Mouse (Mus musculus): ENCODE results near the gene Foxp4.

The Foxp4 gene

GRCm38 (mm10) chr17:47897956-47898752 is 26.3 kb downstream of the Foxp4 start:
- no peak for DNase-seq (ENCODE audit: low spot score)

DNA sequence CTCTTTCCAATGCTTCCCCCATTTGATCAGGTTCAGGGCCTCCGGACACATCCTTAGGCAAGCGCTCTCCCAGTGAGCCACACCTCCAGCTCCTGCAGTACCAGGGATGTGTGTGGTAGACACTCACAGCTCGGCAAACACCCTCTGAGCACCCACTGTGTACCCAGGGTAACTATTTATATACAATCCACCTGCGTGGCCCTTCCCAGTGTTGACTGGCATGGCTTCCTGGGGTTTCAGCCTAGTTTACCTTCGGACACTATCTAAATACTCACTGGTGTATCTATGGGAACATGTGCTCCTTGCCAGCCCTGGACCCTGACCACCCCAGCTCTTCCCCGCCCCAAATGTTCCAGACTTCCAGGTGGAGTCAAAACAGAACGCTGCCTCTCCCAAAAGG is 34.7 kb downstream of the Foxp4 start:
- no peak for DNase-seq (ENCODE audit: low spot score)

- no peak for DNase-seq (ENCODE audit: low spot score)
These were observed 35.2 kb downstream of the Foxp4 start for GRCm38 (mm10) chr17:47889267-47889666.

DNA sequence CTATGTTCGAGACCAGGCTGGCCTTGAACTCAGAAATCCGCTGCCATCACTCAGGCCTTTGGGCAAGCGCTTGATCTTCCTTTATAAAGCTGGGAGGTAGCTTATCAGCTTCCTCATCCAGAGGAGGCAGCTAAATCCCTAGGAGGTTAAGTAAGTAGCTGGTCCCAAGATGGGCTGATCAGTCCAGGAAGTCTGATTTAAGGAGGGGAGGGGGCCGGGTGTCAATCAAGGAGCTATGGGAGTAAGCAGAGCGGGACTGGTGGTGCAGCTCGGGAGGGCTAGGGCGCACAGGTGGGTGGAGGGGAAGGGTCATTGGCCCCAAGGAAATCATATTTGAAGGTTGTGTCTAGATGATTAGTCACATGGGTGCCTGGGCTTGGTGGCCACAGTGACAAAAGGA is 35.8 kb downstream of the Foxp4 start:
- DNase-seq (ENCODE audit: low spot score), result no peak

DNA sequence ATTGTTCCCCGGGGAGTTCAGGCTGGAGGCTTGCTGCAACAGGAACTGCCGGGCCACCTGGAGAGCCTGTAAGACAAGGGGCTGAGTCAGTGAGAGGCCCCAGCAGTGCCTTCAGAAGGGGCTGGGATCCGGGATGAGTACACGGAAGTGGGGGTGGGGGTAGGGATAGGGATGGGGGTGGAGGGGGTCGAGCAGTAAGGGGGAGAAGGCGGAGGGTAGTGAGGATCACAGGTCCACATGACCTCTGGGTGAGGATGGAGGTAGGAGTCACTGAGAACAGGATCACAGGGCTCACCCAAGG is 36.3 kb downstream of the Foxp4 start:
- no peak for DNase-seq (ENCODE audit: low spot score)

DNA sequence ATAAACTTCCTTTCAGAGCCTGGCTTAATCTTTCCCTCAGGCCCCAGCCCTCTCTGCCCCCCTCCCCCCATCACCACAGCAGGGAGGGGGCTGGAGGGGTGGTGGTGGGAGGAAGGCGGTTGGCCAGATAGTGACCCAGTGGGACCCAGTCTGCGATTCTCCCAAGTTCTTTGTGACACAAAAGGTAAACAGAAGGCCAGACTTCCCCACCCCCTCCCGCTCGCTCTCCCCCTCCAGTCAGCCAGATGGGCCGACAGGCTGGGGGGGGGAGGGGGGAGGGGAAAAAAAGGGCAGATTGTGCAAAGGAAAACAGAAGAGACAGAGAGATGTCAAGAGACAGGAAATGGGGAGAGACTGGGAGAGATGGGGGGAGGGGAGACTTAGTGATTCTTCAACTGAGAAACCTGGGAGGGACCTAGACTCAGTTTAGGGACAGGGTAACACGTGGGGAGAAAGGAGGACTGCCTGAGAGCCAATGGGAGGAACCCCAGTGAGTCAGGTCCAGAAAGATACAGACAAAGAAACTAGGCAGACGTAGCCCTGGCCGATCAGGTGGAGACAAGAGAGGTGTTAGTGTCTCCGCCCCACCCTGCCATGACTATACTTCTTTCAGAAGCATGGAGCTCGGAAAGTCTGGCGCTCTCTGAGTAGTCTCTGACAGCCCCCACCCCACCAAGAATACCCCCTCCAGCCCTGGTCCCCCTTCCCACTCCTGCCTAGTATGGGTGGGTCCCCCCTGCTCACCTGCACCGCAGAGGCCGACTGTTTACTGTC is 36.9 kb downstream of the Foxp4 start:
- no peak for DNase-seq (ENCODE audit: low spot score)

DNA sequence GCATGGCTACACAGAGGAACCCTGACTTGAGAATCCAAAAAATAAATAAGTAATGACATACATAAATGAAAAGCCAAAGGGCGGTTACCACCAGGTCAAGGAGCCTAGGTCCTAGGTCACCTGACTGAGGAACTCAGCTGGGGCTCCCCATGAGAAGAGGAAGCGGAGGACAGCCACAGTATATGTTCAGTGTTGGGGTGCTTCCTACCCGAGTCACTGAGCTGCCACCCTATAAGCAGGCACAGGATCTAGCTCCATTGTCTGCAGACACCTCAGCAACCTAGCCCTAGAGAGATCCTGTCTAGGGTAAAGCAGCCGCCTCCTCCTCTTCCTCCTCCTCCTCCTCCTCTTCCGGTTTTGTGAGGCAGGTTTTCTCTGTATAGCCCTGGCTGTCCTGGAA is 41.3 kb downstream of the Foxp4 start:
- DNase-seq (ENCODE audit: low spot score), result no peak

DNA sequence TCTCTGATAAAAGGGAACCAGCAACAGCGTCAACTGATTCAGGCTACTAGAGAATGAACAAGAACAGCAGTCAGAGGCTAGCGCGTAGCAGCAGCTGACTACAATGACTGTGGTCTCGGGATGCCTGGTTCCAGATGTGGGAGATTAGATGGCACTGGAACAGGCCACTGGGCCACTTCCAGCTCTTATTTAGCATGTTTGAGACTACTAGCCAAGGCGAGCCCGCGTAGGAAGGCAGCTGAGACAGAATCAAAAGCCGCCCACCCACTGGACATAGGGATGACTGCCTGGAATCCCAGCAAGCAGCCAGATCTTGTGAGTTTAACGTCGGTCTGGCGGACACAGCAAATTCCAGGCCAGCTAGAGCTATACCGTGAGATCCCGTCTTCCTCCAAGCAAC is 43.1 kb downstream of the Foxp4 start:
- DNase-seq (ENCODE audit: low spot score), result no peak

DNA sequence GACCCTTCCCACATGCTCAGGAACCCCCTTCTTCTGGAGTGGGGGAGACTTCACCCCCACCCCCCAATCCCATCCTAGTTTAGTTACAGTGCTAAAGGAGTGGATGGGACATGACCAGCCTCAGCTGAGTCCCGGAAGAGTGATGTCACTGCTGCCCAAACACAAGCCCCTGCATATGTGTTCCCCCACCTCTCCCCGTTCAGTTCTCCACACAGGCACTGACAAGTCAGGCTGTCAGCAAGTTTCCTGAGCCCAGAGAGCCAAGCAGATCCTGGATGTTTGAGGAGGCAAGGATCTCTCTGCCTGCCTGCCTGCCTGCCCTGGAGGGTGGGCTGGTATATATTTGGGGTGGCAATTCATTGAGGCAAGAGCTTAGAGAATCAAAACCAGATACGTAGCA is 45.2 kb downstream of the Foxp4 start:
- DNase-seq (ENCODE audit: low spot score), result no peak

DNA sequence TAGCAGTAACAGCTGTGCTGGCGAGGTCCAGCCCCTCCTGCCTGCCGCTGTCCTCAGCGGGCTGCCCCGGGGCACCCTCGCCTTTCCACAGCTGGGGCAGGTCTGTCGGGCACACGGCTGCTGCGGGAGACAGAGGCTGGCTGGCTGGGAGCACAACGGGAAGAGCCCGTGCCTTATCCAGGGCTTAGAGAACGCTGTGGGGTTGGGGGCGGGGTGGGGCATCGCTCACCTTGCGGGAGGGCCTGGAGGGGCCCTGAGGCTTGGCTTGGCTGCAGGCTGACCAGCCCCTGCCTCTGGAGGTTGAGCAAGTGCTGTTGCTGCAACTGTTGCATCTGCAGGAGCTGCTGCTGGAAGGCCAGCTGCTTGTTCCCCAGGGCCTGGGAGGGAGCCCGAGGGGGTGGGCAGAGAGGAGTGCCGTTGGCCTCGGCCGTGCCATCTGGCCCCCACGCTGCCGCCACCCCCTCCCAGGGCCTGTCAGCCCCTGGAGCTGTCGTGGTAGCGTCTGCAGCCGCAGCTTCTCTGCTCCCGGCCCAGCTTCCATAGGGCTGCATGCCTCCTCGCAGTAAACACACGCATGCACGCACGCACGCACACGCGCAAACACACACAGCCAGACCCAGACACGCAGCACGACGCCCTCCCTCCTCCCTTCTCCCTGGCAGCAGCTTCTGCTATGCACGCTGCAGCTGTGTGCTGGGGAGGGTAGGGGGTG is 45.9 kb downstream of the Foxp4 start:
- no peak for DNase-seq (ENCODE audit: low spot score)

DNA sequence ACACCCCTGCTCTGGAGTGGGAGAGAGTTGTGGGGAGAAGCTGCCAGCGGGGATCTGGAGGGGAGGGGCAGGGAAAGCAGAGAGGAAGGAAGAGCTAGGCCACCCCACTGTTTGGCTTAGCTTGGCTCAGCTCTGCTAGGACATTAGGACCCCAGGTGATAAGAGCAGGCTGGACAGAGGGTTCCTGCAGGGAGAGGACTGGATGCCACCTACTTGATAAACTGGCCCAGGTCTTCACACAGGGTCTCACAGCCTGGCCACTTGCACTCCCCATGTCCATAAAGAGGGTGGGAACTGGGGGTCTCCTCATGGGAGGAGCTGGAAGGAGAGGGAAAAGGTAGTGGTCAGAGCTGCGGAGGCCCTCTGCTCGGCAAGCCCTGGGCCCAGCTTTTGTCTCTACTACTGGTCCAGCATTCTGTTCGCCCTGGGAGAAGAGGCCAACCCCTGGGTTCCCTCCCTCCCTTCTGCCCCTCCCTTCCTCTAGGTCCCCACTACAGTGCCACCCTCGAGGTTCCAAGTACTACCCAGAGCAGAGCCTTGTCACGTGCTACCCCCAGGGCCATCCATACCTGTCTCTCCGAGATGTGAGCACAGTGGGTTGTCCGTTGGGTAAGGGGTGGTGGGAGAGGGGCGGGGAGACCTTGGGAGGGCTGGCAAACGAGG is 46.6 kb downstream of the Foxp4 start:
- DNase-seq (ENCODE audit: low spot score), result no peak

- DNase-seq (ENCODE audit: low spot score), result no peak
These were observed 47.4 kb downstream of the Foxp4 start for GRCm38 (mm10) chr17:47876776-47877714.

- peak; percentile 68 for DNase-seq (ENCODE audit: low spot score)
These were observed 51.1 kb downstream of the Foxp4 start for GRCm38 (mm10) chr17:47873341-47873791.

GRCm38 (mm10) chr17:47872311-47873011 is 52.0 kb downstream of the Foxp4 start:
- DNase-seq (ENCODE audit: low spot score), result no peak

DNA sequence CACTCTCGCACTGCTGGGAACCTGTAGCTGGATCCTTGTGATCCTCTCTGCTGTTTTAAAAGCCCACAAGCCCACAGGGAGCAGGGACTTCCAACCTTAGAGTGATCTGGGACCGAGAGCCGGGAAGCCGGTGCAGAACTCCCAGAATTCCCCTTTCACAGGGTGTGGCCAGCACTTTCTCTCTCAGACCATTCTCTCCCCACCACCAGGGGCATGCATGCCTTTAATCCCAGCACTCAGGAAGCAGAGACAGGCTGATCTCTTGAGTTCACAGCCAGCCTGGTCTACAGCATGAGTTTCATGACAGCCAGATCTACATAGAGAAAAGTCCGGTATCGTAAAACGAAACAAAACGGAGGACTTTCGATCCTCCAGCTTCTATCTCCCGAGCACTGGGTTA is 54.6 kb downstream of the Foxp4 start:
- DNase-seq (ENCODE audit: low spot score), result no peak

- DNase-seq (ENCODE audit: low spot score), result no peak
These were observed 58.4 kb downstream of the Foxp4 start for GRCm38 (mm10) chr17:47866037-47866436.

DNA sequence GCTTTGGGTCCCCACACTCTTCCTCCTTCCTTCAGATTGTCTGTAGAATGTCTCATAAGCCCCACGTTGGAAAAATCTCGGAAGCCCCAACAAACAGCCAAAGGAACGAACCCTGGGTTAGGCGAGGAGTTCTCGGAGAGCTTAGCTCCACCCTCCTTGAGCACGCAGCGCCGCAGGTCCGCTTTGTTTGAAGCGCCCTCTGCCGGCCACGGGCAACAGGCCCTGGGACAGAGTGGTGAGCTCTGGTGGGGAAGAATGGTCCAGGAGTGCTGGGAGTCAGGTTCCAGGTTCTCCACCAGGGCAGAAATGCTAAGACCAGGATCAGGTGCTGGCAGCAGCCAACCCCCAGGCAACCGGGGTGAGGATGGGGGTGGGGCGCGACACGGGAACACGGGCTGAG is 59.9 kb downstream of the Foxp4 start:
- peak; percentile 63 for DNase-seq (ENCODE audit: low spot score)

GRCm38 (mm10) chr17:47863437-47863836 is 61.0 kb downstream of the Foxp4 start:
- DNase-seq (ENCODE audit: low spot score), result no peak

- no peak for DNase-seq (ENCODE audit: low spot score)
These were observed 61.4 kb downstream of the Foxp4 start for GRCm38 (mm10) chr17:47863023-47863422.

GRCm38 (mm10) chr17:47855544-47855943 is 68.9 kb downstream of the Foxp4 start:
- DNase-seq (ENCODE audit: low spot score), result no peak

DNA sequence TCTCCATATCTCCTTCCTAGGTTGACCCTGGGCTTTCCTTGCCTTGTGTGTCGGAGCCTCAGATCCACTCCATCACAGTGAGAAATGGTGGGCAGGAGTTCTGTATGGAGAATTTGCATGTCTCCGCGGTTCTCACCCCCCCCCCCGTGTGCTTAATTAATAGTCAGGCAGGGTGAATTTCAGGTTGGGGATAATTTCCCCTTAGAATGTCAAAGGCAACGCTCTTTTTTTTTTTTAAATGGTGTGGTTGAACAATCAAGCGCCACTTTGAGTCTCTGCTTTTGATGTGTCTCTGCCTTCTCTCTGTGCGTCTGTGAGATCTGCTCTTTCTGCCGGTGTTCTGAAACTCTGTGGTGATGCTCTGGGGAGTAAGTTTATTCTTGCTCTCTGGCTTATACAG is 69.5 kb downstream of the Foxp4 start:
- no peak for DNase-seq (ENCODE audit: low spot score)
